Mouse (Mus musculus): ENCODE results near the gene Cryzl2. TPM values are rescaled to one million over a fixed set of nuclear protein-coding genes. Genes with fewer than 3 reads are reported as not detected.

Gene Cryzl2
- polyA plus RNA-seq, 1 experiment = 13.8 TPM

DNA sequence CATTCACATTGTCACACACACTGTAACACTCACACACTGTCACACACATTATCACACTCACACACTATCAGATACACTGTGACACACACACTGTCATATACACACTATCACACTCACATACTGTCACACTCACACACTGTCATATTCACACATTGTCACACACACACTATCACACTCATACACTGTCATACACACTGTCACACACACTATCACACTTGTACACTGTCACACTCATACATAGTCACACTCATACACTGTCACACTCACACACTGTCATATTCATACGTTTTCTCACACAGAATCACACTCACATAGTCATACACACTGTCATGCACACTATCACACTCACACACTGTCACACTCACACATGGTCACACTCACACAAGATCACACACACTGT lies 42.3 kb downstream of the Cryzl2 start:
- no peak for TF ChIP-seq POLR2A (IDR thresholded peaks at IDR 0.05; ENCODE audit: extremely low read depth, insufficient read depth, low read length)
- no peak for TF ChIP-seq CTCF (IDR thresholded peaks at IDR 0.05; ENCODE audit: extremely low read depth, insufficient read depth, low read length)
- H3K27ac ChIP-seq (ENCODE audit: insufficient read depth, low read length) = no peak overlapping the region
- no peak overlapping the region for H3K4me3 ChIP-seq (ENCODE audit: insufficient read depth, low read length)
- peaks cover 4% of the 10 kb centered on the region; the same call in 1 of the 2 replicates for H3K4me1 ChIP-seq (ENCODE audit: control insufficient read depth, insufficient read depth, low read length)

DNA sequence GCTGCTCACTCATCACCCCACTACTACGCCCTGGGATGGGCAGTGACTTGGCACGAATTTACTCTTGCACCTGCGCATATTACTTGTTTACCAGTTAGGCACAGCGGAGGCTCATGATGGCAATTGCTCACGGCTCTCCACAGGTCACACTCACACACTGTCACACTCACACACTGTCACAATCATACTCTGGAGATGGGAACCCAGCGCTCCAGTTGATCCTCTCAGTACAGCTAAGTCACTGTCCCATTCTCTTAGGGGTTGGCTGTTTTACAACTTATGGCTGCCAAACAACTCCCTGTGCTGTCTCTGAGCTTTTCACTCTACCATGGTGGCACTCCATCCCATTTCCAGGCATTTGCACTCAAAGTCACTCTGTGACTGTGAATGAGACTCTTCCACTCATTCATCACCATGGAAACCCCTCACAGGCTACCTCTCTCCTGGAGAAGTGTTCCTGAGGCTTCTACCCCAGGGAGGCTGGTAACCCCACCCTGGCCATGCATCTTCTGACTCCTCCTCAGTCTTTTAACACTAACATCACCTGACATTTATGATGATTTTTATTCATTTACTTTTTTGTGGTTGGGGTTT lies 43.1 kb downstream of the Cryzl2 start:
- Histone ChIP-seq H3K4me3 (ENCODE audit: insufficient read depth, low read length) (no peak overlapping the region), H3K4me1 (ENCODE audit: control insufficient read depth, insufficient read depth, low read length) (peaks cover under 1% of the 10 kb centered on the region; the same call in 1 of the 2 replicates), H3K27ac (ENCODE audit: insufficient read depth, low read length) (no peak overlapping the region)
- TF ChIP-seq POLR2A (IDR thresholded peaks at IDR 0.05; ENCODE audit: extremely low read depth, insufficient read depth, low read length) (no peak), CTCF (IDR thresholded peaks at IDR 0.05; ENCODE audit: extremely low read depth, insufficient read depth, low read length) (no peak)

DNA sequence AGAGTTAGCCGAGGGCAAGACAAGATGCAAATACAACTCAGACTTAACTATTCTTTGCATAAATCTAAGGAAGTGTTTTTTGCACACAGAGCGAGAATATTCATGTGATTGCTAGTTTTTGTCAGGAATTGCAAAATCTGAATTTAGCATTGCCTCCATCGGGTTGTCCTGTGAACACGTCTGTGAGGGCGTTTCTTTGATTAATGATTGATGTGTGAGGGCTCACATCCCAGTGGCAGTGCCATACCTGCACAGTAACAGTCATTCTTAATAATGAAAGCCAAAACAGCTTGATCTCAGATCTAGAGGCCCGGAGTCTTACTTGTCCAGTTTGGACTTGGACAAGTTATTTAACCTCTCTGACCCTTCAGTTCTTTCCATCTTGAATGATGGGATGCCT lies 44.7 kb downstream of the Cryzl2 start:
- Histone ChIP-seq H3K27ac (ENCODE audit: insufficient read depth, low read length) (no peak overlapping the region), H3K4me3 (ENCODE audit: insufficient read depth, low read length) (no peak overlapping the region), H3K4me1 (ENCODE audit: control insufficient read depth, insufficient read depth, low read length) (peaks cover 2% of the 10 kb centered on the region; the same call in 1 of the 2 replicates)
- TF ChIP-seq POLR2A (IDR thresholded peaks at IDR 0.05; ENCODE audit: extremely low read depth, insufficient read depth, low read length) = no peak
- TF ChIP-seq CTCF (IDR thresholded peaks at IDR 0.05; ENCODE audit: extremely low read depth, insufficient read depth, low read length) = no peak

DNA sequence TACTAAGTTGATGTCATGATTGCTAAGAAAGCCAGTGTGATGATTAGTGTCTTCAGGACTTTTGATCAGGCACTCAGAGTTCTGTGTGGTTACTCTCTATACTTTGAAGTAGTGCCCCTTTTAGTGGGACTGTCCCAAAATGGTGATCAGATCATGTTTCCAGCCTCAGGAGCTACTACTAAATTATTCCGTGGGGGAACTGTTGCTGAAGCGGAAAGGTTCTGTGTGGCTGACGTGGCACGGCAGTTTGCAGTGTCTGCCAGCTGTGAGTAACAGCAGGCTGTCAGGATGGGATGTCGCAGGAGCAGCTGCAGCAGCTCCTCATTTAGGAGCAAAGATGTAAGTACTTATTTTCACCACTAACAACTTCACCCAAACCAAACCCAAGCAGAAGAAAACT lies 48.1 kb downstream of the Cryzl2 start, which contains the start of gene Sec16b:
TSS of gene Sec16b (plus strand) at position 207 of the 400 bp plus-strand sequence.
- Histone ChIP-seq H3K4me3 (ENCODE audit: insufficient read depth, low read length) (no peak within 1 kb of the TSS), H3K27ac (ENCODE audit: insufficient read depth, low read length) (no peak within 1 kb of the TSS), H3K4me1 (ENCODE audit: control insufficient read depth, insufficient read depth, low read length) (peaks cover 2% of the 10 kb centered on the region; the same call in 1 of the 2 replicates)
- no peak for TF ChIP-seq POLR2A (IDR thresholded peaks at IDR 0.05; ENCODE audit: extremely low read depth, insufficient read depth, low read length)
- no peak for TF ChIP-seq CTCF (IDR thresholded peaks at IDR 0.05; ENCODE audit: extremely low read depth, insufficient read depth, low read length)

DNA sequence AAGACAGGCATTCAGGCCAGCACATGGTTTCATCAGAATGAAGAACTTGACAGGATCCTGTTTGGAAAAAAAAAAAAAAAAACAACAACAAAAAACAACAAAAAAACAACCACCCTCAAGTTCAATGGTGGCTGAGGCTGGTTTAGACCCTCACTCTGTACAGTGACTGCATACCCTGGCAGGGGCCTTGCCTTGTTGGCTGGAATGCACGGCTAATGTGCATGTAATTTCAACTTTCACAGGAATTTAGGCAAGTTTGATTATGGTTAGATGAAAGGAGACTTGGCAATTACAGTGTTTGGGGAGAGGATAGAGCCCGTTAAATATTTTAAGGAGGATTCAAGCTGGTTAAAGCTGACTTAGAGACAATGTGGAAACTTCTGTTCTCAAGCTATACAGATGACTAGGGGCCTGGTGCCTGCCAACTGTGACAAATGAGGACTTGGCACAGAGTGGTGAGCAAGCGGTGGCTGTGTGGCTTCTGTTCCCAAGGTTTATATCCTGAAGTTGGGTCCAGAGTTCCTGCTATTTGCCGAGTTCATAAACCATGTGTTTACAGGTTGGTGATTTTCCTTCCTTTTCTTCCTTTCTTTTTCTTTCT lies 48.7 kb downstream of the Cryzl2 start:
- H3K4me3 ChIP-seq (ENCODE audit: insufficient read depth, low read length) = no peak overlapping the region
- TF ChIP-seq POLR2A (IDR thresholded peaks at IDR 0.05; ENCODE audit: extremely low read depth, insufficient read depth, low read length) (no peak), CTCF (IDR thresholded peaks at IDR 0.05; ENCODE audit: extremely low read depth, insufficient read depth, low read length) (no peak)
- peaks cover 2% of the 10 kb centered on the region; the same call in 1 of the 2 replicates for H3K4me1 ChIP-seq (ENCODE audit: control insufficient read depth, insufficient read depth, low read length)
- H3K27ac ChIP-seq (ENCODE audit: insufficient read depth, low read length) = no peak overlapping the region

DNA sequence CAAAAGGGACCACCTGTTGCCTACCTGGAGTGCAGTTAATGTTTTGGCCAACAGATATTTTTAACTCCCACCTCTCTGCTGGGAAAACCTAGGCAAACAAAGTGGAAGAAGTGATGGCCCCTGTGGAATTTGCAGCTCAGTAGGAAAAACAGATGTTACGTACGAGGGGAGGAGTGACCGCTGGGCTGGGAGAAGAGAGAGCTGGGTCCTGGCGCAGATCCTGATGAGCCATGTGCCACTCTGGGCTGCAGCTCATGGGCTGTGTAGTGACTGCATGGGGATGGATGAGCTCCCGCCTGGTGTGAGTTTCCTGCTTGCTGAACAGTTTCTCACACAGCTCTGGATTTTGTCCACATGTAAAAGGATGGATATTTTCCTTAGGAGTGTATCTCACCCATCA lies 49.4 kb downstream of the Cryzl2 start:
- TF ChIP-seq CTCF (IDR thresholded peaks at IDR 0.05; ENCODE audit: extremely low read depth, insufficient read depth, low read length) = no peak
- no peak for TF ChIP-seq POLR2A (IDR thresholded peaks at IDR 0.05; ENCODE audit: extremely low read depth, insufficient read depth, low read length)
- Histone ChIP-seq H3K4me3 (ENCODE audit: insufficient read depth, low read length) (no peak overlapping the region), H3K4me1 (ENCODE audit: control insufficient read depth, insufficient read depth, low read length) (peaks cover 3% of the 10 kb centered on the region), H3K27ac (ENCODE audit: insufficient read depth, low read length) (no peak overlapping the region)

DNA sequence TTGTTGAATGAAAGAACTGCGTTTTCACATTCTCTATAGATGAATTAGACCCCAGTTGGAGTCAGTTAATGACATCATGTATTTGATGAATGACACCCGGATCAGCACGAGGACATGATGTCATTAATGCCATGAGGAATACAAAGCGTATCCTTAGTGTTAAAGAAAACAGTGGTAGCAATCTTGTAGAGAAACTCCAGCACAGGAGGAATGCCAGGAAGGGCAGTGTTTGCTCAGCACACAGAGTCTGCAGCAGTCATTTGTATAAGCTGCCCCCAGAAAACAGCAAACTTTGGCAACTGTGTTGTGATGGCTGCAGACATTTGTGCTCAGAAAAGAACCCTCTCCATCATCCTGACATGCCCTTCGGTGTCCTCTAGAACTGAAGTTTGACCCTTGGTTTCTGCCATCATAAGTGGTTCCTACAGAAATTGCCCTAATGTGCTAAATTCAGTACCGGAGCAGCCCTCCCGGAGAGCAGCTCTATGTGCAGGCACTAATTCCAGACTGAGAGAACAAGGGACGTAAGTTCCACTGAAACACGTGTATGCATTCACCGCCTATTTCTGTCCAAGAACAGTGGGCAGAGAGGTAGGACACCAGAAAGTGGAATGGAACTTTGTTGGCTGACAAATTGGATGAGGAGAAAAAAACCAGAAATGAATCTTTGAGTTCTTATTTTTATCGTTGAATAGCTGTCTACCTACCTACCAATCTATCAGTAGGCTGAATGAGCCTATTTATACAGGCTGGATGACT lies 54.5 kb downstream of the Cryzl2 start:
- TF ChIP-seq POLR2A (IDR thresholded peaks at IDR 0.05; ENCODE audit: extremely low read depth, insufficient read depth, low read length) (no peak), CTCF (IDR thresholded peaks at IDR 0.05; ENCODE audit: extremely low read depth, insufficient read depth, low read length) (no peak)
- Histone ChIP-seq H3K4me1 (ENCODE audit: control insufficient read depth, insufficient read depth, low read length) (peaks cover 2% of the 10 kb centered on the region; the same call in 1 of the 2 replicates), H3K27ac (ENCODE audit: insufficient read depth, low read length) (peak overlapping the region; percentile 67; the same call in 1 of the 2 replicates), H3K4me3 (ENCODE audit: insufficient read depth, low read length) (no peak overlapping the region)

DNA sequence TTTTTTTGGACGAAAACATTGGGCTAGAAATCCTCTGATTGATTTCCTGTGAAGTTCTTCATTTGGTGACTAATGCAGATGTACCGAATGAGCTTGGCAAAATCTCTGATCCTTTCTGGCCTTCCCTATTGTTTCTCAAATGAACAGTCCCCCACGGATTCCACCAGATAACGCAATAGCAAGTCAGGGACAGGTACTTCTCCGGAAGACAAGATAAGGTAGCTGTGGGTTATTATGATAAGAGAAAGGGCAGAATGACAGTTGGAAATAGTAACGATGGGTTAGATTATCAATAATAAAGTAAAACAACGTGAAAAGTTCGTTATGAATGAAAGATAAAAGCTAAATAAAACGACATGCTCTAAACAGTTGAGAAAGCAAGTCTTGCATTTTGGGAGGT lies 55.2 kb downstream of the Cryzl2 start:
- TF ChIP-seq POLR2A (IDR thresholded peaks at IDR 0.05; ENCODE audit: extremely low read depth, insufficient read depth, low read length) = no peak
- no peak overlapping the region for H3K4me3 ChIP-seq (ENCODE audit: insufficient read depth, low read length)
- peaks cover 3% of the 10 kb centered on the region; the same call in 1 of the 2 replicates for H3K4me1 ChIP-seq (ENCODE audit: control insufficient read depth, insufficient read depth, low read length)
- H3K27ac ChIP-seq (ENCODE audit: insufficient read depth, low read length) = no peak overlapping the region

DNA sequence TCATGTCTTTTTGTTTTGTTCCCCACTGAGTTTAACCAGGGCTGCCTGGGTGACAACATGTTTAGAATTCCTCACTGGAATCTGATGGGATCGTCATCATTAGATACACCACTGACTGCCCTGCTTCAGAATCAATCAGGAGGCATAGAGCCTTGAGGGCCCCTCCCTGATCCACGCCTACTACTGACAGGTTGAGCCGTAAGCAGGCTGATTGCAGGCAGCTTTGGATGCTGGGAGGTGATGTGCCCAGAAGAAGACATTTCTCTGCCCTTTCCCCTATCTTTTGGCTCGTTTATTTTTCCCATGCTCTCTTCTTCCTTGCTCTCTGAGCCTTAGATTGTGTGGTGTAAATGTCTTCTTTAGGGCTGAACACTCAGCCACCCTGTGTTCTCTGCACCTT lies 55.9 kb downstream of the Cryzl2 start:
- H3K4me1 ChIP-seq (ENCODE audit: control insufficient read depth, insufficient read depth, low read length) = peaks cover 8% of the 10 kb centered on the region
- no peak overlapping the region for H3K4me3 ChIP-seq (ENCODE audit: insufficient read depth, low read length)
- H3K27ac ChIP-seq (ENCODE audit: insufficient read depth, low read length) = no peak overlapping the region
- TF ChIP-seq CTCF (IDR thresholded peaks at IDR 0.05; ENCODE audit: extremely low read depth, insufficient read depth, low read length) (no peak), POLR2A (IDR thresholded peaks at IDR 0.05; ENCODE audit: extremely low read depth, insufficient read depth, low read length) (no peak)

All from cortical plate, adult 2 months (tissue).